ENCODE assay signal across 11 mouse cellular contexts in genomic region chr11:55076234-55076633, GRCm38 (mm10). TPM values are rescaled to one million over a fixed set of nuclear protein-coding genes. Genes with fewer than 3 reads are reported as not detected.
A peak's percentile ranks its signal among the peaks of the same experiment; 100 is the strongest.
DNase-seq lines count a peak whose midpoint lies in the region; ATAC-seq lines count a peak whose summit lies in the region.
"Had no signal": no experiment of that assay in that cellular context is flagged by ENCODE, and none has a peak within 500 bp of the region (broad histone marks: within the 10 kb centered on the region; RNA-seq: fewer than 3 reads in every experiment).

No protein-coding gene starts in this region.

- peaks cover 6% of the 10 kb centered on the region for H3K9me3 ChIP-seq in heart, embryonic 14.5 days (ENCODE audit: control insufficient read depth, low read length)
- H3K9me3 ChIP-seq in forebrain, embryonic 14.5 days (replicated peaks; ENCODE audit: control insufficient read depth, low read length) = no peaks in the 10 kb centered on the region
- H3K9me3 ChIP-seq: forebrain, embryonic 12.5 days; hindbrain, embryonic 13.5 days; intestine, embryonic 15.5 days had no signal

- 83% methylated on average over 5 of the region's 5 CpGs for WGBS in heart, embryonic 14.5 days
- 89% methylated on average over 5 of the region's 5 CpGs for WGBS in forebrain, embryonic 14.5 days

- DNase-seq in cerebellum, adult 9-10 months = peak; percentile 38
- DNase-seq in cerebellum, adult 11-12 months = no peak
- DNase-seq in heart, postnatal 10 days = no peak
- DNase-seq in A20 (ENCODE audit: low read depth, low spot score) = peak; percentile 78
- DNase-seq in induced T-regulatory cell, adult 2 months (ENCODE audit: low read depth) = peak; percentile 48
- DNase-seq in forebrain, embryonic 14.5 days (ENCODE audit: low spot score) = no peak

- intact Hi-C loops in heart, postnatal 10 days (cut with DNase I) = no loop called here

- H3K27me3 ChIP-seq in heart, embryonic 14.5 days (ENCODE audit: control insufficient read depth, insufficient read depth, low read length) = no peaks in the 10 kb centered on the region
- peaks cover 4% of the 10 kb centered on the region; the same call in 1 of the 2 replicates for H3K27me3 ChIP-seq in forebrain, embryonic 14.5 days (replicated peaks; ENCODE audit: control insufficient read depth, insufficient read depth, low read length)
- H3K27me3 ChIP-seq: intestine, embryonic 15.5 days had no signal

- 0 out of 2 replicates have a peak, but pooled peaks cover 6% of the 10 kb centered on the region for H3K36me3 ChIP-seq in heart, embryonic 14.5 days (ENCODE audit: control insufficient read depth, insufficient read depth, low read length)
- H3K36me3 ChIP-seq in forebrain, embryonic 14.5 days (ENCODE audit: control insufficient read depth, insufficient read depth, low read length) = no peaks in the 10 kb centered on the region
- H3K36me3 ChIP-seq: forebrain, embryonic 12.5 days; hindbrain, embryonic 13.5 days; intestine, embryonic 15.5 days had no signal

- peak overlapping the region; percentile 84 for H3K4me2 ChIP-seq in heart, embryonic 14.5 days (ENCODE audit: low read length)
- H3K4me2 ChIP-seq in forebrain, embryonic 14.5 days (ENCODE audit: low read length) = no peak overlapping the region
- H3K4me2 ChIP-seq: forebrain, embryonic 12.5 days had no signal

- no peak overlapping the region for H3K4me3 ChIP-seq in heart, embryonic 14.5 days (ENCODE audit: control insufficient read depth in 1 of 2, insufficient read depth in 1 of 2, low read depth in 1 of 2, low read length in 2 of 2)
- no peak overlapping the region for H3K4me3 ChIP-seq in forebrain, embryonic 14.5 days (ENCODE audit: low read depth, low read length)
- H3K4me3 ChIP-seq: forebrain, embryonic 12.5 days; hindbrain, embryonic 13.5 days; intestine, embryonic 15.5 days had no signal

- H3K4me1 ChIP-seq in heart, embryonic 14.5 days (ENCODE audit: control insufficient read depth in 2 of 2, insufficient read depth in 2 of 2, low read length in 2 of 2) = peaks cover 26 to 57% of the 10 kb centered on the region in 2 experiments
- peaks cover 4% of the 10 kb centered on the region; the same call in 1 of the 2 replicates for H3K4me1 ChIP-seq in forebrain, embryonic 14.5 days (ENCODE audit: control insufficient read depth, insufficient read depth, low read length)

- H3K27ac ChIP-seq in heart, embryonic 14.5 days (replicated peaks in 1 of 2; ENCODE audit: control insufficient read depth in 1 of 2, insufficient read depth in 1 of 2, low read depth in 2 of 2, low read length in 2 of 2) = peak overlapping the region; percentile 92 to 96
- H3K27ac ChIP-seq in forebrain, embryonic 14.5 days (ENCODE audit: low read depth, low read length) = no peak overlapping the region
- H3K27ac ChIP-seq: forebrain, embryonic 12.5 days; hindbrain, embryonic 13.5 days; intestine, embryonic 15.5 days had no signal

- H3K9ac ChIP-seq in heart, embryonic 14.5 days (ENCODE audit: low read length) = peak overlapping the region; percentile 86; the same call in 1 of the 2 replicates
- no peak overlapping the region for H3K9ac ChIP-seq in forebrain, embryonic 14.5 days (ENCODE audit: low read length)
- H3K9ac ChIP-seq: forebrain, embryonic 12.5 days; hindbrain, embryonic 13.5 days; intestine, embryonic 15.5 days had no signal

- ATAC-seq in heart, embryonic 14.5 days (ENCODE audit: insufficient number of reproducible peaks, insufficient read depth, low FRiP score, low read depth) = no peak
- ATAC-seq in forebrain, embryonic 14.5 days = no peak
- no peak for ATAC-seq in CD4-positive, CD25-positive, alpha-beta regulatory T cell, adult 4 months
- ATAC-seq: intestine, embryonic 15.5 days had no signal

RNA-seq across cellular contexts. Expression of gene Ccdc69, which starts 1.7 kb away (rescaled TPM):
- polyA plus RNA-seq in heart, embryonic 14.5 days (2014; fragmentation: Nextera tagmentation; extraction: Ambion mirVana) = 25.6 and 26.7 TPM in 2 replicates
- total RNA-seq in heart, postnatal 10 days (2021) = 10 to 100 TPM in 1 of 2 experiments, 1 to 10 TPM in 1; 9.2 to 11.5 TPM
- polyA plus RNA-seq in forebrain, embryonic 14.5 days (2014; fragmentation: Nextera tagmentation; extraction: Ambion mirVana) = 0.20 and 0.56 TPM in 2 replicates
- polyA plus RNA-seq in CD4-positive, CD25-positive, alpha-beta regulatory T cell, adult 4 months (2017; shearing (Covaris generic)) = 10 to 100 TPM; 68.2 to 80.6 TPM

RNA-seq across cellular contexts. Expression of gene Gm2a, which starts 21.7 kb away (rescaled TPM):
- polyA plus RNA-seq in heart, embryonic 14.5 days (2014; fragmentation: Nextera tagmentation; extraction: Ambion mirVana) = 48.2 and 55.7 TPM in 2 replicates
- total RNA-seq in heart, postnatal 10 days (2021) = 10 to 100 TPM; 12.7 to 13.5 TPM
- 22.5 and 22.8 TPM in 2 replicates for polyA plus RNA-seq in forebrain, embryonic 14.5 days (2014; fragmentation: Nextera tagmentation; extraction: Ambion mirVana)
- polyA plus RNA-seq in CD4-positive, CD25-positive, alpha-beta regulatory T cell, adult 4 months (2017; shearing (Covaris generic)) = 100 to 1,000 TPM; 162 to 185 TPM

RNA-seq across cellular contexts. Expression of gene Anxa6, which starts 43.0 kb away (rescaled TPM):
- polyA plus RNA-seq in heart, embryonic 14.5 days (2014; fragmentation: Nextera tagmentation; extraction: Ambion mirVana) = 369 and 384 TPM in 2 replicates
- 100 to 1,000 TPM; 319 to 333 TPM for total RNA-seq in heart, postnatal 10 days (2021)
- polyA plus RNA-seq in forebrain, embryonic 14.5 days (2014; fragmentation: Nextera tagmentation; extraction: Ambion mirVana) = 41.6 and 48.5 TPM in 2 replicates
- polyA plus RNA-seq in CD4-positive, CD25-positive, alpha-beta regulatory T cell, adult 4 months (2017; shearing (Covaris generic)) = 100 to 1,000 TPM; 387 to 504 TPM

Comparison
In these comparisons a context has a peak if more than half of its experiments do, and no peak if none do; other contexts are left out.
1. DNase-seq: peak in cerebellum, adult 9-10 months (single experiment), A20 (single experiment) and induced T-regulatory cell, adult 2 months (single experiment); none in cerebellum, adult 11-12 months (single experiment), heart, postnatal 10 days (0 of 2) and forebrain, embryonic 14.5 days (single experiment).
2. RNA of gene Ccdc69, which starts 1.7 kb away (polyA plus RNA-seq): 68.2 to 80.6 TPM in CD4-positive, CD25-positive, alpha-beta regulatory T cell, adult 4 months and 25.6 to 26.7 TPM in heart, embryonic 14.5 days; 0.20 to 0.56 TPM in forebrain, embryonic 14.5 days; every median in the first group is over 10 times any median in the second.